Mouse (Mus musculus) CH12.LX (cell line): ENCODE data around the gene Psip1. TPM values are rescaled to one million over a fixed set of nuclear protein-coding genes. Genes with fewer than 3 reads are reported as not detected.

Experiments
- DNase-seq: peaks from one replicate; pipeline ENCODE4 v3.0.0-alpha.2; 2013; ENCODE audit errors: extremely low read depth
- H3K27ac ChIP-seq: 2 replicates; pipeline ENCODE4 v1.5.1; 2012; ENCODE audit warnings: low read depth, mild to moderate bottlenecking, control low read depth, moderate library complexity; ENCODE audit not compliant: insufficient read depth
- H3K27me3 ChIP-seq: replicated peaks from 2 replicates; pipeline ENCODE3; 2012; ENCODE audit warnings: inconsistent platforms
- H3K36me3 ChIP-seq, 2 experiments: replicated peaks in 1 of 2; 2 replicates each; pipeline versions ENCODE3 to v1.6.1; 2012; ENCODE audit warnings: inconsistent platforms in 1 of 2, low read length in 1 of 2, mild to moderate bottlenecking in 1 of 2, mixed read lengths in 1 of 2, moderate library complexity in 1 of 2; ENCODE audit not compliant: control insufficient read depth in 1 of 2, insufficient read depth in 1 of 2
- H3K4me1 ChIP-seq, 2 experiments: 2 replicates each; pipeline ENCODE4 v1.6.1; 2012; ENCODE audit warnings: inconsistent platforms in 1 of 2, moderate library complexity in 1 of 2; ENCODE audit not compliant: insufficient read depth in 2 of 2, control insufficient read depth in 1 of 2
- H3K4me2 ChIP-seq: 2 replicates; pipeline ENCODE4 v1.6.1; 2012; ENCODE audit warnings: low read depth, mild to moderate bottlenecking, control low read depth; ENCODE audit not compliant: poor library complexity, insufficient read depth, severe bottlenecking
- H3K4me3 ChIP-seq, 3 experiments: fragments of 150-350 bp in 1 of 3; sonication (generic) in 1 of 3; replicated peaks in 1 of 3; 2 replicates each; pipeline versions ENCODE3 to v1.5.1; 2011 to 2012; ENCODE audit warnings: low read depth in 2 of 3, low read length in 2 of 3, mild to moderate bottlenecking in 2 of 3, moderate library complexity in 2 of 3, control low read depth in 1 of 3, improper control_type of control experiment in 1 of 3, inconsistent platforms in 1 of 3, mixed read lengths in 1 of 3; ENCODE audit not compliant: poor library complexity in 1 of 3
- H3K79me2 ChIP-seq: replicated peaks from 2 replicates; pipeline ENCODE4 v1.6.1; 2012; ENCODE audit warnings: mild to moderate bottlenecking, moderate library complexity; ENCODE audit not compliant: control insufficient read depth, poor library complexity, insufficient read depth, severe bottlenecking; ENCODE audit errors: extremely low read depth
- H3K9ac ChIP-seq: 2 replicates; pipeline ENCODE4 v1.6.1; 2012; ENCODE audit warnings: low read depth, mild to moderate bottlenecking, control low read depth, moderate library complexity; ENCODE audit not compliant: insufficient read depth
- H3K9me3 ChIP-seq: replicated peaks from 2 replicates; pipeline ENCODE3; 2012; ENCODE audit warnings: low read length, inconsistent platforms, mixed read lengths
- BHLHE40 ChIP-seq: IDR thresholded peaks from 2 replicates; pipeline ENCODE4 v1.6.1; 2011; ENCODE audit warnings: mild to moderate bottlenecking, low read depth, low read length, improper control_type of control experiment
- CHD2 ChIP-seq: IDR thresholded peaks from 2 replicates; pipeline ENCODE4 v1.6.1; 2011; ENCODE audit warnings: low read length, improper control_type of control experiment
- CTCF ChIP-seq, 2 experiments: IDR thresholded peaks in 1 of 2; conservative IDR thresholded peaks in 1 of 2; 2 replicates each; pipeline ENCODE4 v1.5.1; 2011 to 2012; ENCODE audit warnings: low read depth in 2 of 2, low read length in 2 of 2, improper control_type of control experiment in 1 of 2, inconsistent platforms in 1 of 2, mild to moderate bottlenecking in 1 of 2, moderate library complexity in 1 of 2
- E2F4 ChIP-seq: IDR thresholded peaks from 2 replicates; pipeline ENCODE4 v1.6.1; 2011; ENCODE audit warnings: low read depth, low read length, improper control_type of control experiment; ENCODE audit not compliant: insufficient replicate concordance
- ELF1 ChIP-seq: IDR thresholded peaks from 2 replicates; pipeline ENCODE4 v1.6.1; 2014; ENCODE audit warnings: low read depth, mild to moderate bottlenecking, inconsistent platforms, low read length, improper control_type of control experiment
- EP300 ChIP-seq: IDR thresholded peaks from 2 replicates; pipeline ENCODE4 v1.6.1; 2011; ENCODE audit warnings: low read length, improper control_type of control experiment
- ETS1 ChIP-seq: conservative IDR thresholded peaks from 2 replicates; pipeline ENCODE4 v1.6.1; 2012; ENCODE audit warnings: low read depth, mild to moderate bottlenecking, inconsistent platforms, low read length, improper control_type of control experiment, moderate library complexity
- HCFC1 ChIP-seq: IDR thresholded peaks from 2 replicates; pipeline ENCODE4 v1.6.1; 2012; ENCODE audit warnings: low read depth, mild to moderate bottlenecking, inconsistent platforms, low read length, improper control_type of control experiment
- IRF4 ChIP-seq: IDR thresholded peaks from 2 replicates; pipeline ENCODE4 v1.6.1; 2014; ENCODE audit warnings: low read depth, mild to moderate bottlenecking, inconsistent platforms, low read length, improper control_type of control experiment
- KAT2A ChIP-seq: IDR thresholded peaks from 2 replicates; pipeline ENCODE4 v1.6.1; 2012; ENCODE audit warnings: low read length, improper control_type of control experiment, inconsistent platforms; ENCODE audit not compliant: insufficient replicate concordance
- MAX ChIP-seq: IDR thresholded peaks from 2 replicates; pipeline ENCODE4 v1.6.1; 2011; ENCODE audit warnings: low read length, improper control_type of control experiment
- MAZ ChIP-seq: IDR thresholded peaks from 2 replicates; pipeline ENCODE4 v1.6.1; 2012; ENCODE audit warnings: low read depth, mild to moderate bottlenecking, inconsistent platforms, low read length, improper control_type of control experiment, moderate library complexity
- MEF2A ChIP-seq: IDR thresholded peaks from 2 replicates; pipeline ENCODE4 v1.6.1; 2014; ENCODE audit warnings: low read depth, mild to moderate bottlenecking, inconsistent platforms, low read length, improper control_type of control experiment, borderline replicate concordance
- MXI1 ChIP-seq: IDR thresholded peaks from 2 replicates; pipeline ENCODE4 v1.6.1; 2011; ENCODE audit warnings: mild to moderate bottlenecking, low read depth, low read length, improper control_type of control experiment
- MYC ChIP-seq: IDR thresholded peaks from 2 replicates; pipeline ENCODE4 v1.6.1; 2011; ENCODE audit warnings: low read depth, mild to moderate bottlenecking, improper control_type of control experiment, low read length
- NELFE ChIP-seq: IDR thresholded peaks from 2 replicates; pipeline ENCODE4 v1.6.1; 2011; ENCODE audit warnings: low read depth, low read length, improper control_type of control experiment
- NRF1 ChIP-seq: IDR thresholded peaks from 2 replicates; pipeline ENCODE4 v1.6.1; 2014; ENCODE audit warnings: low read depth, mild to moderate bottlenecking, inconsistent platforms, low read length, improper control_type of control experiment, moderate library complexity
- RAD21 ChIP-seq: IDR thresholded peaks from 2 replicates; pipeline ENCODE4 v1.6.1; 2011; ENCODE audit warnings: low read depth, mild to moderate bottlenecking, low read length, improper control_type of control experiment, moderate library complexity
- RCOR1 ChIP-seq: conservative IDR thresholded peaks from 2 replicates; pipeline ENCODE4 v1.6.1; 2012; ENCODE audit warnings: low read depth, mild to moderate bottlenecking, inconsistent platforms, low read length, improper control_type of control experiment
- SIN3A ChIP-seq: IDR thresholded peaks from 2 replicates; pipeline ENCODE4 v1.6.1; 2012; ENCODE audit warnings: low read length, improper control_type of control experiment, inconsistent platforms
- SMC3 ChIP-seq: IDR thresholded peaks from 2 replicates; pipeline ENCODE4 v1.6.1; 2011; ENCODE audit warnings: low read depth, low read length, improper control_type of control experiment
- TBP ChIP-seq: conservative IDR thresholded peaks from 2 replicates; pipeline ENCODE4 v1.6.1; 2011; ENCODE audit warnings: low read depth, low read length, improper control_type of control experiment
- TCF12 ChIP-seq: IDR thresholded peaks from 2 replicates; pipeline ENCODE4 v1.6.1; 2014; ENCODE audit warnings: low read depth, mild to moderate bottlenecking, inconsistent platforms, low read length, improper control_type of control experiment
- UBTF ChIP-seq: IDR thresholded peaks from 2 replicates; pipeline ENCODE4 v1.6.1; 2012; ENCODE audit warnings: low read depth, mild to moderate bottlenecking, inconsistent platforms, low read length, improper control_type of control experiment, moderate library complexity
- USF1 ChIP-seq: IDR thresholded peaks from 2 replicates; pipeline ENCODE4 v1.6.1; 2014; ENCODE audit warnings: low read depth, mild to moderate bottlenecking, inconsistent platforms, low read length, improper control_type of control experiment
- USF2 ChIP-seq: conservative IDR thresholded peaks from 2 replicates; pipeline ENCODE4 v1.6.1; 2011; ENCODE audit warnings: low read depth, low read length, improper control_type of control experiment
- ZC3H11A ChIP-seq: IDR thresholded peaks from 2 replicates; pipeline ENCODE4 v1.6.1; 2012; ENCODE audit warnings: low read depth, mild to moderate bottlenecking, inconsistent platforms, low read length, improper control_type of control experiment
- ZKSCAN1 ChIP-seq: IDR thresholded peaks from 2 replicates; pipeline ENCODE4 v1.6.1; 2012; ENCODE audit warnings: low read depth, inconsistent platforms, low read length, improper control_type of control experiment, borderline replicate concordance
- ZMIZ1 ChIP-seq: IDR thresholded peaks from 2 replicates; pipeline ENCODE4 v1.6.1; 2012; ENCODE audit warnings: low read depth, mild to moderate bottlenecking, inconsistent platforms, low read length, improper control_type of control experiment
- ZNF384 ChIP-seq: IDR thresholded peaks from 2 replicates; pipeline ENCODE4 v1.6.1; 2012; ENCODE audit warnings: low read depth, low read length, improper control_type of control experiment, inconsistent platforms
- dilution Hi-C: fragments of 300-500 bp; cut with MboI; formaldehyde crosslinking; loops from 2 replicates; pipeline ENCODE4 v1.14.3; 2020; ENCODE audit warnings: low sequenced_read_pairs; ENCODE audit not compliant: extremely low pct_unique_long_range_greater_than_20kb, extremely low pct_ligation_motif_present
- in situ Hi-C: fragments of 300-500 bp; cut with MboI; formaldehyde crosslinking; loops from 3 replicates; pipeline ENCODE4 v1.14.3; 2019; ENCODE audit warnings: low sequenced_read_pairs, low pct_ligation_motif_present, low pct_unique_long_range_greater_than_20kb, mixed read lengths
- polyA plus RNA-seq: library from polyadenylated mRNA; unstranded; fragments of >175 nt; gene quantifications from 2 replicates; pipeline ENCODE4 v1.2.1, GENCODE M21; 2012; ENCODE audit warnings: low read depth; ENCODE audit not compliant: insufficient read length
- total RNA-seq, 2 experiments: library from RNA; depleted of rRNA; stranded (reverse); fragments of 300-350 nt in 1 of 2; fragments of >200 nt in 1 of 2; gene quantifications; 2 replicates each; pipeline ENCODE4 v1.2.3; 2012 to 2014

The Psip1 gene
- total and polyA plus RNA-seq, 3 experiments = 61.7 to 157 (median 107) TPM

GRCm38 (mm10) chr4:83514976-83515669 is 28.9 kb upstream of the Psip1 start:
- Histone ChIP-seq H3K4me2 (peak overlapping the region; percentile 31), H3K79me2 (no peaks in the 10 kb centered on the region), H3K4me3 (no peak overlapping the region), H3K27me3 (no peaks in the 10 kb centered on the region), H3K9ac (no peak overlapping the region), H3K36me3 (no peaks in the 10 kb centered on the region), H3K27ac (no peak overlapping the region), H3K9me3 (no peaks in the 10 kb centered on the region), H3K4me1 (peaks cover 5 to 35% of the 10 kb centered on the region in 2 experiments)
- TF ChIP-seq NELFE = no peak; the same call in 1 of the 2 replicates
- TF ChIP-seq ZC3H11A = peak; percentile 56
- TF ChIP-seq SMC3 = peak; percentile 92
- TF ChIP-seq NRF1 = peak; percentile 62; the same call in 1 of the 2 replicates
- TF ChIP-seq ETS1 = peak; percentile 30; the same call in 1 of the 2 replicates
- no peak for TF ChIP-seq USF2
- no peak for TF ChIP-seq ZMIZ1
- peak; percentile 57; the same call in 1 of the 2 replicates for TF ChIP-seq ELF1
- TF ChIP-seq UBTF = no peak
- TF ChIP-seq MEF2A = peak; percentile 64; the same call in 1 of the 2 replicates
- TF ChIP-seq ZKSCAN1 = no peak
- TF ChIP-seq IRF4 = peak; percentile 55; the same call in 1 of the 2 replicates
- TF ChIP-seq CTCF (conservative IDR thresholded peaks at IDR 0.05 in 1 of 2, IDR thresholded peaks at IDR 0.05 in 1 of 2; ENCODE audit: low read depth in 2 of 2, low read length in 2 of 2) = peak in 1 of 2 experiments; percentile 93; a peak in 2 of 4 replicates
- TF ChIP-seq RAD21 = peak; percentile 94
- peak; percentile 78 for TF ChIP-seq MYC
- no peak for TF ChIP-seq TBP
- TF ChIP-seq HCFC1 = peak; percentile 27; the same call in 1 of the 2 replicates
- peak; percentile 47; the same call in 1 of the 2 replicates for TF ChIP-seq MAX
- TF ChIP-seq KAT2A = no peak
- TF ChIP-seq E2F4 = no peak
- TF ChIP-seq TCF12 = 0 out of 2 replicates have a peak, but pooled peaks have one; percentile 39
- TF ChIP-seq USF1 = no peak
- TF ChIP-seq MAZ = no peak
- TF ChIP-seq EP300 = no peak
- peak; percentile 86 for TF ChIP-seq BHLHE40
- TF ChIP-seq SIN3A = peak; percentile 61
- peak; percentile 64; the same call in 1 of the 2 replicates for TF ChIP-seq MXI1
- TF ChIP-seq RCOR1 = no peak
- no peak for TF ChIP-seq CHD2
- TF ChIP-seq ZNF384 = peak; percentile 54; the same call in 1 of the 2 replicates
- peak; percentile 64 for DNase-seq
- dilution Hi-C loops = no loop called here
- in situ Hi-C loops = loop anchor here (25.0 kb wide), 1 partner anchor 203 kb away; the partner anchor contains the start of gene Ttc39b
